Mouse (Mus musculus) spleen, adult 18-20 months (tissue): ENCODE measurements around the gene Ttc23.

Experiments
- DNase-seq, 2 experiments: peaks; one replicate each; pipeline ENCODE4 v3.0.0; 2022; ENCODE audit warnings: mixed read lengths in 2 of 2

Ttc23 gene

GRCm38 (mm10) chr7:67700846-67701245 is 53.6 kb downstream of the Ttc23 start:
- peak in 1 of 2 experiments; percentile 8 for DNase-seq

- DNase-seq: no peak
Measured at GRCm38 (mm10) chr7:67701252-67701914, 54.2 kb downstream of the Ttc23 start.

GRCm38 (mm10) chr7:67708160-67708559 is 61.0 kb downstream of the Ttc23 start:
- no peak for DNase-seq

- DNase-seq: no peak
Measured at GRCm38 (mm10) chr7:67710216-67710615, 63.0 kb downstream of the Ttc23 start.

- no peak for DNase-seq
Measured at GRCm38 (mm10) chr7:67713820-67714510, 66.8 kb downstream of the Ttc23 start.

GRCm38 (mm10) chr7:67715176-67715575 is 68.0 kb downstream of the Ttc23 start:
- no peak for DNase-seq

GRCm38 (mm10) chr7:67716213-67716878 is 69.1 kb downstream of the Ttc23 start:
- no peak for DNase-seq

- no peak for DNase-seq
Measured at GRCm38 (mm10) chr7:67716925-67717324, 69.7 kb downstream of the Ttc23 start.

GRCm38 (mm10) chr7:67717520-67717919 is 70.3 kb downstream of the Ttc23 start:
- DNase-seq: no peak

- no peak for DNase-seq
Measured at GRCm38 (mm10) chr7:67718804-67719203, 71.6 kb downstream of the Ttc23 start.

GRCm38 (mm10) chr7:67722163-67722562 is 75.0 kb downstream of the Ttc23 start:
- no peak for DNase-seq

GRCm38 (mm10) chr7:67724536-67724935 is 77.3 kb downstream of the Ttc23 start:
- DNase-seq: no peak

- no peak for DNase-seq
Measured at GRCm38 (mm10) chr7:67725016-67725415, 77.8 kb downstream of the Ttc23 start.

- DNase-seq: no peak
Measured at GRCm38 (mm10) chr7:67728203-67728602, 81.0 kb downstream of the Ttc23 start.

GRCm38 (mm10) chr7:67728809-67729208 is 81.6 kb downstream of the Ttc23 start:
- DNase-seq: no peak

GRCm38 (mm10) chr7:67730431-67731110 is 83.4 kb downstream of the Ttc23 start:
- DNase-seq: no peak

GRCm38 (mm10) chr7:67732276-67732675 is 85.1 kb downstream of the Ttc23 start:
- DNase-seq: no peak

- no peak for DNase-seq
Measured at GRCm38 (mm10) chr7:67740382-67740781, 93.2 kb downstream of the Ttc23 start.

- DNase-seq: no peak
Measured at GRCm38 (mm10) chr7:67740796-67741195, 93.6 kb downstream of the Ttc23 start.

GRCm38 (mm10) chr7:67741706-67742105 is 94.5 kb downstream of the Ttc23 start:
- no peak for DNase-seq

GRCm38 (mm10) chr7:67747731-67748305 is 100.6 kb downstream of the Ttc23 start:
- DNase-seq: no peak

GRCm38 (mm10) chr7:67749441-67750239 is 102.4 kb downstream of the Ttc23 start:
- DNase-seq: no peak
